Comparison of ENCODE assay signal across 19 mouse cellular contexts in the genomic region with DNA sequence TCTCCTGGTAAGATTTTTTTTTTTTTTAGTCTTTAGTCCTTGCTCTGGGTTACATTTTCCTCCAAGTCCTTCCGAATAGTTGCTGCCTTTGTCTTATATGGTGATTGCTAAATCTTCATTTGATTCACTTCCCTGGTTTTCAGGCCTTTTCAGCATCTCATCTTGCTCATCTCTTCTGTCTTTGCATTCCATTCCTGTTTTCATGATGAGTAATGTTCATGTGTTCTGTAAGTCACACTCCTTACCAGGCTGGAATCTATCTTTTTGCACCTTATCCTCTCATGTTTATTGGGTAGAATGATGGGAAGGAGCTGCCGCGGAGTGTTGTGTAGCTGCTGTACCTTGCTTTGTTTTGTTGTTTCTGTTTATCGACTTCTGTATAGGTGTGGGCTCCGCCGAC.
"Had no signal": no experiment of that assay in that cellular context is flagged by ENCODE, and none has a peak within 500 bp of the region (broad histone marks: within the 10 kb centered on the region; RNA-seq: fewer than 3 reads in every experiment).

No protein-coding gene starts in this region.

- H3K9me3 ChIP-seq: limb, embryonic 12.5 days; limb, embryonic 15.5 days; midbrain, embryonic 12.5 days; neural tube, embryonic 13.5 days; stomach, embryonic 15.5 days had no signal

- H3K4me1 ChIP-seq: limb, embryonic 12.5 days; limb, embryonic 15.5 days; stomach, embryonic 15.5 days had no signal

- DNase-seq: kidney, adult 18-20 months; kidney, adult 9 months; kidney, postnatal 10 days; kidney, postnatal 36 days; layer of hippocampus, postnatal 36 days; liver, postnatal 0 days; lung, embryonic 14.5 days; right cerebral cortex, postnatal 25 days; spleen, adult 18-20 months; thymus, postnatal 25 days had no signal

- H3K4me3 ChIP-seq: left cerebral cortex, adult 2 months; limb, embryonic 12.5 days; limb, embryonic 15.5 days; midbrain, embryonic 12.5 days; myocyte; neural tube, embryonic 13.5 days; stomach, embryonic 15.5 days had no signal

- H3K27ac ChIP-seq: left cerebral cortex, adult 2 months; limb, embryonic 12.5 days; limb, embryonic 15.5 days; liver, embryonic 14.5 days; macrophage; midbrain, embryonic 12.5 days; stomach, embryonic 15.5 days had no signal

- H3K27me3 ChIP-seq: limb, embryonic 12.5 days; limb, embryonic 15.5 days; midbrain, embryonic 12.5 days; neural tube, embryonic 13.5 days; stomach, embryonic 15.5 days had no signal
